21 mouse cellular contexts compared by ENCODE assay signal in the genomic region with DNA sequence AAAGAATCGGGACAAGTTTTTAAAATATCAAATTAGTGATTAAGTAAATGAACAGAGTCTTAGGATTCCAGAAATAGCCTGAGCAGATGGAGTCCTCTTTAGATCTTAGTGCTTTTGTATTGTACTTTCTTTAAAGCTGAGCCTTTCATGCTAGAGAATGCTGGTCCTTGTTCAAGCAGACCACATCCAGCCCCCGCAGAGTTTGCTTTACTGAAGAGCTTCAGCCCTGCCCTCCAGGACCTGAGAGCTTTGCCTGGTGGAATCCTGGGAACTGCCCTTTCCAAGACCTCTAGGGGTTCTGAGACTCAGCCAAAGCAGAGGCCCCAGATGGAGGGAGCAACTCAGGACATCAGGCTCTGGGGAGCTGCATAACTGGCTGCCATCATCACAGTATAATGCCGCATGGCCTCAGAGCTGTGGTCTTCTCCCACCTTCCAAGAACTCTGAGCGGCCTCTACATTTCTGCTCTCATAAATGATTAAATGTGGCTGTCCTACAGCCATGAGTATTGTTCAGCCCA.
DNase-seq lines count a peak whose midpoint lies in the region; ATAC-seq and TF ChIP-seq lines count a peak whose summit lies in the region.
"Had no signal": no experiment of that assay in that cellular context is flagged by ENCODE, and none has a peak within 500 bp of the region (broad histone marks: within the 10 kb centered on the region; RNA-seq: fewer than 3 reads in every experiment).

No protein-coding gene starts in this region.

- WGBS in forebrain, postnatal 0 days: 53% methylated on average over 4 of the region's 4 CpGs
- 57% methylated on average over 4 of the region's 4 CpGs for WGBS in forebrain, embryonic 15.5 days

- H3K9me3 ChIP-seq in forebrain, postnatal 0 days (ENCODE audit: low read length): 0 out of 2 replicates have a peak, but pooled peaks cover 4% of the 10 kb centered on the region
- no peaks in the 10 kb centered on the region for H3K9me3 ChIP-seq in forebrain, embryonic 15.5 days
- H3K9me3 ChIP-seq: limb, embryonic 10.5 days; liver, embryonic 15.5 days had no signal

- no peaks in the 10 kb centered on the region for H3K27me3 ChIP-seq in forebrain, postnatal 0 days (ENCODE audit: insufficient read depth, low read length)
- no peaks in the 10 kb centered on the region for H3K27me3 ChIP-seq in forebrain, embryonic 15.5 days
- H3K27me3 ChIP-seq: embryonic facial prominence, embryonic 15.5 days; heart, embryonic 13.5 days; liver, embryonic 15.5 days had no signal

- intact Hi-C loops in left cerebral cortex, adult 2 months (cut with DNase I): no loop called here

- H3K36me3 ChIP-seq in forebrain, postnatal 0 days (ENCODE audit: insufficient read depth): no peaks in the 10 kb centered on the region
- no peaks in the 10 kb centered on the region for H3K36me3 ChIP-seq in forebrain, embryonic 15.5 days
- H3K36me3 ChIP-seq: embryonic facial prominence, embryonic 15.5 days; heart, embryonic 13.5 days; limb, embryonic 10.5 days; liver, embryonic 15.5 days had no signal

- no peak overlapping the region for H3K9ac ChIP-seq in forebrain, postnatal 0 days
- H3K9ac ChIP-seq in forebrain, embryonic 15.5 days (replicated peaks): no peak overlapping the region
- H3K9ac ChIP-seq: embryonic facial prominence, embryonic 15.5 days; heart, embryonic 13.5 days; liver, embryonic 15.5 days had no signal

- no peak for TF ChIP-seq POLR2A in brain, embryonic 14.5 days (IDR thresholded peaks at IDR 0.05; ENCODE audit: borderline replicate concordance, extremely low read depth, insufficient read depth, insufficient read length, poor library complexity, severe bottlenecking)

- H3K4me2 ChIP-seq in forebrain, postnatal 0 days (ENCODE audit: low read depth): no peak overlapping the region
- H3K4me2 ChIP-seq in forebrain, embryonic 15.5 days (replicated peaks): no peak overlapping the region
- H3K4me2 ChIP-seq: embryonic facial prominence, embryonic 15.5 days; heart, embryonic 13.5 days; liver, embryonic 15.5 days had no signal

- H3K4me3 ChIP-seq in forebrain, postnatal 0 days (ENCODE audit: low read depth, low read length): no peak overlapping the region
- H3K4me3 ChIP-seq in forebrain, embryonic 15.5 days: no peak overlapping the region
- H3K4me3 ChIP-seq in left cerebral cortex, adult 2 months: no peak overlapping the region
- H3K4me3 ChIP-seq: embryonic facial prominence, embryonic 15.5 days; heart, embryonic 13.5 days; limb, embryonic 10.5 days; liver, embryonic 15.5 days had no signal

- 0 out of 2 replicates have a peak overlapping the region, but pooled peaks have one; percentile 16 for H3K27ac ChIP-seq in forebrain, postnatal 0 days (ENCODE audit: low read depth, low read length)
- H3K27ac ChIP-seq in forebrain, embryonic 15.5 days (replicated peaks): no peak overlapping the region
- 0 out of 2 replicates have a peak overlapping the region, but pooled peaks have one; percentile 15 for H3K27ac ChIP-seq in left cerebral cortex, adult 2 months
- H3K27ac ChIP-seq: embryonic facial prominence, embryonic 15.5 days; heart, embryonic 13.5 days; limb, embryonic 10.5 days; liver, embryonic 15.5 days; macrophage had no signal

- no peak for ATAC-seq in forebrain, postnatal 0 days
- ATAC-seq in forebrain, embryonic 15.5 days (replicated peaks): no peak
- ATAC-seq: CD4-positive, CD25-positive, alpha-beta regulatory T cell, adult 4 months; hindbrain, embryonic 16.5 days; intestine, postnatal 0 days; lung, postnatal 0 days had no signal

- no peaks in the 10 kb centered on the region for H3K4me1 ChIP-seq in forebrain, postnatal 0 days (ENCODE audit: insufficient read depth)
- H3K4me1 ChIP-seq in forebrain, embryonic 15.5 days: no peaks in the 10 kb centered on the region
- H3K4me1 ChIP-seq: embryonic facial prominence, embryonic 15.5 days; heart, embryonic 13.5 days; limb, embryonic 10.5 days; liver, embryonic 15.5 days had no signal

- TF ChIP-seq CTCF in forebrain, postnatal 0 days (IDR thresholded peaks at IDR 0.05; ENCODE audit: low read depth): no peak
- TF ChIP-seq CTCF in left cerebral cortex, adult 2 months (IDR thresholded peaks at IDR 0.05): no peak
- no peak for TF ChIP-seq CTCF in brain, embryonic 14.5 days (IDR thresholded peaks at IDR 0.05; ENCODE audit: borderline replicate concordance, extremely low read depth, insufficient read depth, insufficient read length)

- no peak for DNase-seq in forebrain, postnatal 0 days
- DNase-seq in heart, adult 9 months (ENCODE audit: low spot score in 2 of 2): peak; percentile 14 to 23
- DNase-seq in heart, adult 8-10 months (ENCODE audit: low spot score): no peak
- DNase-seq in left cerebral cortex, adult 2 months (ENCODE audit: extremely low spot score in 1 of 2, low spot score in 2 of 2): no peak
- DNase-seq in left cerebral cortex, adult 18-20 months (ENCODE audit: low spot score in 2 of 2): no peak
- peak; percentile 55 for DNase-seq in brain, embryonic 14.5 days (ENCODE audit: low read depth)
- DNase-seq in ovary, adult 18-20 months (ENCODE audit: low spot score): no peak
- DNase-seq: cerebellum, adult 8-10 months; gastrocnemius, postnatal 10 days; kidney, postnatal 25 days; liver had no signal

Comparison
In these comparisons a context has a peak if more than half of its experiments do, and no peak if none do; other contexts are left out.
1. DNase-seq: peak in heart, adult 9 months (2 of 2) and brain, embryonic 14.5 days (single experiment); none in forebrain, postnatal 0 days (single experiment), heart, adult 8-10 months (single experiment), left cerebral cortex, adult 2 months (0 of 2), left cerebral cortex, adult 18-20 months (0 of 2) and ovary, adult 18-20 months (single experiment).